Mouse (Mus musculus): Measurements from ENCODE around the gene Arhgap44. TPM values are rescaled to one million over a fixed set of nuclear protein-coding genes. Genes with fewer than 3 reads are reported as not detected.

Arhgap44 gene
- polyA plus RNA-seq, 1 experiment = 7.5 TPM

DNA sequence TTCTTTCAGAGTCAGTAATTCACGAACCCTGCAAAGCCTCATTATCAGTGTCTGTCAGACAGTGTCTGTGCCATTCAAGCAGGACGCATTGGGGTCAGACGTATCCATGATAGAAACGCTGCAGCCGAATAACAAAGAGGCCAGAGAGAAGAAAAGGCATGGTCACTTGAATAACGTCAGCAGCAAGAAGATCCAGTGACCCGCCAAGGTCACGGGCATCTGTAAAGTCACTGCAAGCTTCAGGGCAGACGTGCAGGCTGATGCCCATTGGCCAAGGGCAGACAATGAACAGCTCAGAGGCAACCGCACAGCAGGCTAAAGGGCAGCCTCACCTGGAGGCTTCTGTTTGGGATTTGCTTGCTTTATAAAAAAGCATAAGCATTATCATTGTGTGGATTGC lies 52.7 kb downstream of the Arhgap44 start:
- Histone ChIP-seq H3K79me2 (ENCODE audit: control insufficient read depth, insufficient read depth) (no peaks in the 10 kb centered on the region), H3K4me2 (ENCODE audit: low read depth) (no peak overlapping the region), H3K36me3 (ENCODE audit: control insufficient read depth, insufficient read depth) (no peaks in the 10 kb centered on the region), H3ac (ENCODE audit: control insufficient read depth, insufficient read length) (no peak overlapping the region), H3K27me3 (ENCODE audit: control insufficient read depth, insufficient read depth, insufficient read length) (no peaks in the 10 kb centered on the region), H3K4me3 (no peak overlapping the region)
- TF ChIP-seq POLR2AphosphoS2 (IDR thresholded peaks at IDR 0.05; ENCODE audit: insufficient read length, low read depth) (no peak), USF1 (IDR thresholded peaks at IDR 0.05; ENCODE audit: low read depth) (no peak), POLR2A (IDR thresholded peaks at IDR 0.05; ENCODE audit: insufficient read length, low read depth) (no peak), SRF (IDR thresholded peaks at IDR 0.05; ENCODE audit: control insufficient read depth, insufficient read length, low read depth) (no peak), MAX (IDR thresholded peaks at IDR 0.05; ENCODE audit: low read depth) (no peak)

DNA sequence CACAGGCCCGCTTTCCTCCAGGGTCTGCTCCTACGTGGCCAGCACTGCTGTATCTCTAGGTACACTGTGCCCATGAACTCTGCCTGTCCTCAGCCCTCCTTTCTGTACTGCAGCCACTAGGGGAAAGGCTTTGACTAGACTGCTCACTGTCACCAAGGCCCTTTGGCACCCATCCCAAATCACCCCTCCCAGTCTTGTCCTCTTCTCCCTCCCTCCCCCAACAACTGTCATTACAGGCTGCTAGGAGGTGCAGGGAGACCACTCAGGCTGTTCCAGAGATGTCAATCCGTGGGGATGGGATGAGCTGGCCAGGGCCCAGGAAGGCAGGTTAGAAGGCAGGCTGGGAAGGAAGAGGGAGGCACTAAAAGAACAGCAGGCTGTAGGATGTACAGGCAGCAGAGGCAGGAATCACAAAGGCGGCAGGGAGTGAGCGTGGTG lies 55.0 kb downstream of the Arhgap44 start:
- Histone ChIP-seq H3K36me3 (ENCODE audit: control insufficient read depth, insufficient read depth) (no peaks in the 10 kb centered on the region), H3ac (ENCODE audit: control insufficient read depth, insufficient read length) (no peak overlapping the region), H3K4me3 (no peak overlapping the region), H3K79me2 (ENCODE audit: control insufficient read depth, insufficient read depth) (no peaks in the 10 kb centered on the region), H3K27me3 (ENCODE audit: control insufficient read depth, insufficient read depth, insufficient read length) (no peaks in the 10 kb centered on the region), H3K4me2 (ENCODE audit: low read depth) (no peak overlapping the region)
- TF ChIP-seq USF1 (IDR thresholded peaks at IDR 0.05; ENCODE audit: low read depth) (no peak), MYOG (IDR thresholded peaks at IDR 0.05; ENCODE audit: control insufficient read depth in 1 of 3, insufficient read depth in 1 of 3, insufficient read length in 2 of 3, low read depth in 2 of 3) (no peak)

DNA sequence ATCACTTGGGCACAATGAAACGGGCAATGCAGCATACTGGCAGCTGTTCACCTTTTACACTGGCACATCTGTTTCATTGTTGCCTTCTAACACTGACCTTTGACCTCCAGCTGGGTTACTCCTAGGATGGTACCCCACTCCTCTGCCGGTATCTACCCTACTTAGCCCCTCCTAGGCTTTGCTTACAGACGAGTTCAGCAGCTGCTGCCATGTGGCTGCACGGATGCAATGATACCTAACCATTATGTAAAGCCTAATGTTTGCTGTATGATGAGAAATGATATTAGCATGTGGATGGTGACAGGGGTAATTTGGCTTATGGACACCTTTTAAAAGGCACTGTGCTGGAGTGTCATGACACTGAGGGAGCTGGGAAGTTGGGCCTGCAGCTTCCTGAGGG lies 55.6 kb downstream of the Arhgap44 start:
- Histone ChIP-seq H3K36me3 (ENCODE audit: control insufficient read depth, insufficient read depth) (no peaks in the 10 kb centered on the region), H3K4me3 (no peak overlapping the region), H3K4me2 (ENCODE audit: low read depth) (no peak overlapping the region), H3K27me3 (ENCODE audit: control insufficient read depth, insufficient read depth, insufficient read length) (no peaks in the 10 kb centered on the region), H3K79me2 (ENCODE audit: control insufficient read depth, insufficient read depth) (no peaks in the 10 kb centered on the region), H3ac (ENCODE audit: control insufficient read depth, insufficient read length) (no peak overlapping the region)
- no peak for TF ChIP-seq SRF (IDR thresholded peaks at IDR 0.05; ENCODE audit: control insufficient read depth, insufficient read length, low read depth)

DNA sequence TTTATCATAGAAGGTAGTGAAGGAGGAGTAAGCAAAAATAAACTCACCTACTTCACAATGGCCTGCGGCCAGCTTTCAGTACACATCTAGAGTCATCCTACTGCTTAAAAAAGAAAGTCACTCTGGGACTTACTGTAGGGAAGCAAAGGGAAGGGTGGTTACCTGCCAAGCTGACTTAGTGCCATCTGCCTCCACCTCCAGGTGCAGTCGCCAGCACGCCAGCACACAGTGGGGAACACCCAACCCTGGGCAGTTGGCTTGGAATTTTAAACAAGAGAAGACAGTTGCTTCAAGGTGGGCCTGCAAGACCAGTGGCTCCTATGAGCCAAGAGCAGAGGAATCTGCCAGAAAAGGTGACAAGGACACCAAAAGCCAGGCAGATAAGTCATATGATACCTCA lies 58.7 kb downstream of the Arhgap44 start:
- no peak overlapping the region for H3K4me2 ChIP-seq (ENCODE audit: low read depth)
- no peaks in the 10 kb centered on the region for H3K36me3 ChIP-seq (ENCODE audit: control insufficient read depth, insufficient read depth)

GRCm38 (mm10) chr11:65101206-65101605 lies 61.6 kb downstream of the Arhgap44 start:
- H3ac ChIP-seq (ENCODE audit: control insufficient read depth, insufficient read length) = no peak overlapping the region
- H3K4me2 ChIP-seq (ENCODE audit: low read depth) = no peak overlapping the region
- no peak overlapping the region for H3K4me3 ChIP-seq
- TF ChIP-seq TCF12 (IDR thresholded peaks at IDR 0.05; ENCODE audit: insufficient read depth, poor library complexity, severe bottlenecking) = no peak
- TF ChIP-seq MAX (IDR thresholded peaks at IDR 0.05; ENCODE audit: low read depth) = no peak
- TF ChIP-seq POLR2A (IDR thresholded peaks at IDR 0.05; ENCODE audit: insufficient read length, low read depth) = no peak
- TF ChIP-seq SRF (IDR thresholded peaks at IDR 0.05; ENCODE audit: control insufficient read depth, insufficient read length, low read depth) = no peak
- TF ChIP-seq CEBPB (IDR thresholded peaks at IDR 0.05; ENCODE audit: insufficient read depth, poor library complexity, severe bottlenecking) = no peak
- no peak for TF ChIP-seq E2F4 (IDR thresholded peaks at IDR 0.05; ENCODE audit: insufficient read depth)
- TF ChIP-seq USF1 (IDR thresholded peaks at IDR 0.05; ENCODE audit: low read depth) = no peak
- no peak for TF ChIP-seq POLR2AphosphoS2 (IDR thresholded peaks at IDR 0.05; ENCODE audit: insufficient read length, low read depth)
- no peak for TF ChIP-seq REST (IDR thresholded peaks at IDR 0.05; ENCODE audit: insufficient read depth, insufficient read length)
- no peak for TF ChIP-seq TCF3 (IDR thresholded peaks at IDR 0.05; ENCODE audit: insufficient read length, low read depth)
- TF ChIP-seq MYOD1 (IDR thresholded peaks at IDR 0.05; ENCODE audit: control insufficient read depth in 1 of 3, insufficient read length in 2 of 3, low read depth in 2 of 3) = no peak
- no peak for TF ChIP-seq MYOG (IDR thresholded peaks at IDR 0.05; ENCODE audit: control insufficient read depth in 1 of 3, insufficient read depth in 1 of 3, insufficient read length in 2 of 3, low read depth in 2 of 3)
- H3K27me3 ChIP-seq (ENCODE audit: control insufficient read depth, insufficient read depth, insufficient read length) = no peaks in the 10 kb centered on the region
- H3K79me2 ChIP-seq (ENCODE audit: control insufficient read depth, insufficient read depth) = no peaks in the 10 kb centered on the region
- H3K36me3 ChIP-seq (ENCODE audit: control insufficient read depth, insufficient read depth) = no peaks in the 10 kb centered on the region

More for the DNA sequence above, 58.7 kb downstream of the Arhgap44 start:
- H3K79me2 ChIP-seq (ENCODE audit: control insufficient read depth, insufficient read depth) = no peaks in the 10 kb centered on the region
- no peak overlapping the region for H3K4me3 ChIP-seq
- no peak for TF ChIP-seq E2F4 (IDR thresholded peaks at IDR 0.05; ENCODE audit: insufficient read depth)
- no peak for TF ChIP-seq MYOD1 (IDR thresholded peaks at IDR 0.05; ENCODE audit: control insufficient read depth in 1 of 3, insufficient read length in 2 of 3, low read depth in 2 of 3)
- no peak for TF ChIP-seq MAX (IDR thresholded peaks at IDR 0.05; ENCODE audit: low read depth)
- no peak for TF ChIP-seq TCF3 (IDR thresholded peaks at IDR 0.05; ENCODE audit: insufficient read length, low read depth)
- no peak for TF ChIP-seq TCF12 (IDR thresholded peaks at IDR 0.05; ENCODE audit: insufficient read depth, poor library complexity, severe bottlenecking)
- no peak for TF ChIP-seq POLR2A (IDR thresholded peaks at IDR 0.05; ENCODE audit: insufficient read length, low read depth)
- no peak for TF ChIP-seq SRF (IDR thresholded peaks at IDR 0.05; ENCODE audit: control insufficient read depth, insufficient read length, low read depth)
- TF ChIP-seq USF1 (IDR thresholded peaks at IDR 0.05; ENCODE audit: low read depth) = no peak
- TF ChIP-seq CEBPB (IDR thresholded peaks at IDR 0.05; ENCODE audit: insufficient read depth, poor library complexity, severe bottlenecking) = no peak
- no peak for TF ChIP-seq REST (IDR thresholded peaks at IDR 0.05; ENCODE audit: insufficient read depth, insufficient read length)
- no peak for TF ChIP-seq MYOG (IDR thresholded peaks at IDR 0.05; ENCODE audit: control insufficient read depth in 1 of 3, insufficient read depth in 1 of 3, insufficient read length in 2 of 3, low read depth in 2 of 3)
- no peak for TF ChIP-seq POLR2AphosphoS2 (IDR thresholded peaks at IDR 0.05; ENCODE audit: insufficient read length, low read depth)
- H3ac ChIP-seq (ENCODE audit: control insufficient read depth, insufficient read length) = no peak overlapping the region
- H3K27me3 ChIP-seq (ENCODE audit: control insufficient read depth, insufficient read depth, insufficient read length) = no peaks in the 10 kb centered on the region

Measured in myocyte (in vitro differentiated cells).